Mouse (Mus musculus): ENCODE measurements around the gene Rbm47. TPM values are rescaled to one million over a fixed set of nuclear protein-coding genes. Genes with fewer than 3 reads are reported as not detected.

Rbm47 gene
- polyA plus RNA-seq, 1 experiment from 2014 or later = 5.1 TPM

DNA sequence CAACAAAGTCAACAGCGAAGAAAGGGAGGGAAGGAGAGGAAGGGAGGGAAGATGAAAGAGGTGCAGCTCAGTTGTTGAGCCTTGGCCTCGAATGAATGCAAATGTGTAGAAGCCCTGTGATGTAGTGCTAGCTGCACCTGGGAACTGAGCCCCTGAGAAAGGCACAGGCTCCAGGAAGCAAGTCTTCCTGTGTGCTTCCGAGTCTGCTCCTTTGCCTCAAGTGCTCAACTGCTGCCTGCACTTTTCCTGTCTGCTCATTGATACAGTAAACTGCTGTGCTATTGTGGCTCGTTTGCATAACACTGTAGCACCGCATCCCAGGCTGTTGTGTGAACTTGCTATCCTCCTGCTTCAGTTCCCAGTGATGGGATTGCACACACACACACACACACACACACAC is 19.4 kb downstream of the Rbm47 start:
- H3K27ac ChIP-seq (replicated peaks) = no peak overlapping the region
- WGBS = 32% methylated on average over 5 of the region's 5 CpGs
- H3K9ac ChIP-seq (replicated peaks) = no peak overlapping the region
- peaks cover 40% of the 10 kb centered on the region for H3K27me3 ChIP-seq
- peaks cover 20% of the 10 kb centered on the region for H3K4me1 ChIP-seq
- H3K4me2 ChIP-seq (replicated peaks) = no peak overlapping the region
- H3K4me3 ChIP-seq = no peak overlapping the region
- ATAC-seq (replicated peaks) = no peak
- H3K9me3 ChIP-seq = no peaks in the 10 kb centered on the region
- H3K36me3 ChIP-seq = no peaks in the 10 kb centered on the region

DNA sequence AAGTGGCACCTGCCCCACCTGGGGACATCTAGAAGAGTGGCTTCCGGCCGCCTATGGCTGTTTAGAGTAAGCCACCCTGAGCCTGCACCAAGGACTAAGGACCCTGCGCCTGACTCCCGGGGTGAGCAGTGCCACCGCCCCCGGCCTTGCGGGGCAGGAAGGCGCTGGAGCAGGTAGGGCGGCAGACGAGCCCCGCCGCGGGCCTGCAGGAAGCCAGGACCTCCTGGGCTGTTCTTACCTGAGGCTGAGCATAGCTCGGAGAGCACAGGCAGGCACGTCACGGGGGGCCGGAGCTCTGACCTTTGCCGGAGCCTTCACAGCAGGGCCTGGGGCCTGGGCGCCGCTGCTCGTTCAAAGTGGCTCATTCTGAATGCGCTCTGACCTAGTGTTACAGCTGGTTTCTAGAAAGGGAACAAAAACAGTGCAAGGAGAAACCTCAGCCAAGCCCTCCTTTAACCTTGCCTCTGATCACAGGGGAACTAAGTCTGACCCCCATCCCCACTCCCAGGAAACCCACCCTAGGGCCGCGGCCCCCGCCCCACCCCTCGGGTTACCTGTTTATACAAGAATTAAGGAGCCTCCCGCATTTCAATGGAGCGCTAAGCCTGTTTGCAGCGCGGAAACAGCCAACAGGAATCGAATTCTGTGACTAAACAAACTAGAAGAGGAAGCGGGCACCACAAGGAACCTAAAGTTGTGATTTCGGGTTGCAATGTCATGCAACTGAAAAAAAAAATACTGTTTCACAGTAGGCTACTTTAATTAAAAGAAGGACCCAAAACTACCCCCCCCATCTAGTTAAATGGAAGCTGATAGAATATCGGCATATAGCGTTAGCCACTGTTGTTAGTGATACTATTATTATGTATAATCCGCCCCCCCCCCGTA is 21.4 kb downstream of the Rbm47 start:
- peak overlapping the region; percentile 60 for H3K4me2 ChIP-seq (replicated peaks)
- no peaks in the 10 kb centered on the region for H3K36me3 ChIP-seq
- peak overlapping the region; percentile 35 for H3K4me3 ChIP-seq
- H3K9ac ChIP-seq (replicated peaks) = peak overlapping the region; percentile 28; the same call in 1 of the 2 replicates
- no peak overlapping the region for H3K27ac ChIP-seq (replicated peaks)
- H3K4me1 ChIP-seq = peaks cover 20% of the 10 kb centered on the region
- WGBS = 7% methylated on average over 37 of the region's 37 CpGs
- peaks cover 40% of the 10 kb centered on the region for H3K27me3 ChIP-seq
- no peaks in the 10 kb centered on the region for H3K9me3 ChIP-seq
- ATAC-seq (replicated peaks) = 0 out of 2 replicates have a peak, but pooled peaks have one; percentile 16

DNA sequence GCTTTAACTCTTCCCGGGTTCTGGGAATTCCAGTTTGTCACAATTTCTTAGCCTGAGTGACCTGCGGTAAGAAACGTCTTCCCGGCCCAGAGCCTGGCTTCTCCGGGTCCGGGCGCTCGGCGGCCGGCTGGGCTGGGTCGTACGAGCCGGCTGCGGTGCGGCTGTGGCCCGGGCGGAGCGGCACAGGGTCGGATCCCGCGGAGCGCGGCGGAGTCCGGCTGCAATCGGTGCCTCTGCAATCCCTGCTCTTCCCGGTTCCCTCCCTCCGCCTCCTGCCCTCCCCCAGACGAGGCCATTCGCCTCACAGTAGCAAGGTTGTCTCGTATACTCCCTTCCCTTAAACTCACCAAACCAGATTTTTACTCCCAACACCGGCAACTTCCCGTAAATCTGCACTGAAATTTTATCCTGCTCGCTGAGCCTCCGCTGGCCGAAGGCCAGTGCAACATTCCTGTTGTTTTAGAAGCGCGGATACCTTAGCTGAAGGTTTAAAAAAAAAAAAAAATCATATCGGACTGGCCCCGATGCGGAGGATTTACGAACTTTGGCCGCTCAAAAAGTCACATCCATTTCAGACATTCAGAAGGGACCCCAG is 22.1 kb downstream of the Rbm47 start:
- Histone ChIP-seq H3K9ac (replicated peaks) (peak overlapping the region; percentile 28), H3K4me1 (peaks cover 20% of the 10 kb centered on the region), H3K27ac (replicated peaks) (no peak overlapping the region), H3K4me2 (replicated peaks) (peak overlapping the region; percentile 60), H3K27me3 (peaks cover 40% of the 10 kb centered on the region), H3K9me3 (no peaks in the 10 kb centered on the region), H3K4me3 (peak overlapping the region; percentile 35), H3K36me3 (no peaks in the 10 kb centered on the region)
- WGBS = under 1% methylated on average over 43 of the region's 43 CpGs
- peak; percentile 61; the same call in 1 of the 2 replicates for ATAC-seq (replicated peaks)

DNA sequence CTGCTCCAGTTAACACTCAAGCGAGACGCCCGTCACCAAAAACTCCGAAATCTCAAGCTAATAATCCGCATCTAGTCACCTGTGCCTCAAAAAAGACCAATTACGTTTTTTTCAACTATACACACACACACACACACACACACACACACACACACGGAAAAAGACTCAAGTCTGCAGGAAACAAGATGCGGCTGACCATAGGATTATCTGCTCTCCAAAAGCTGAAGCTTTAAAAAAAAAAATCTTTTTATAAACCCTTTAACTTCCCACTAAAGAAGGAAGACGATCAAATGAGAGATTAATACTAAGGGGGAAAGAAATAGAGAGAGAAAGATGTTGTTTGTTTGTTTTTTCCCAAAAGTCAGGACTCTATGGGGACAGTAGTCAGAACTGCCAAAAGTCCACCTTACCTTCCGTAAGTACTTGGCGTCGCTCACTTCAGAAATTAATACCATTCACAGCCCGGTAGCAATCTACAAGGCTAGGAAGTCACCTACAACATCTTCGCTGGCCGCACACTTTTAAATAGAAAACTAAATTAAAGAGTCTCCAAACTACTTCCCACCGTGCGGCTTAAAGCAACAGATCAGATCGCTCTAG is 22.7 kb downstream of the Rbm47 start:
- WGBS = 4% methylated on average over 18 of the region's 18 CpGs
- no peak for ATAC-seq (replicated peaks)
- Histone ChIP-seq H3K27me3 (peaks cover 40% of the 10 kb centered on the region), H3K4me2 (replicated peaks) (peak overlapping the region; percentile 60), H3K9me3 (no peaks in the 10 kb centered on the region), H3K4me1 (peaks cover 20% of the 10 kb centered on the region), H3K9ac (replicated peaks) (peak overlapping the region; percentile 28; the same call in 1 of the 2 replicates), H3K27ac (replicated peaks) (no peak overlapping the region), H3K4me3 (peak overlapping the region; percentile 35), H3K36me3 (no peaks in the 10 kb centered on the region)

DNA sequence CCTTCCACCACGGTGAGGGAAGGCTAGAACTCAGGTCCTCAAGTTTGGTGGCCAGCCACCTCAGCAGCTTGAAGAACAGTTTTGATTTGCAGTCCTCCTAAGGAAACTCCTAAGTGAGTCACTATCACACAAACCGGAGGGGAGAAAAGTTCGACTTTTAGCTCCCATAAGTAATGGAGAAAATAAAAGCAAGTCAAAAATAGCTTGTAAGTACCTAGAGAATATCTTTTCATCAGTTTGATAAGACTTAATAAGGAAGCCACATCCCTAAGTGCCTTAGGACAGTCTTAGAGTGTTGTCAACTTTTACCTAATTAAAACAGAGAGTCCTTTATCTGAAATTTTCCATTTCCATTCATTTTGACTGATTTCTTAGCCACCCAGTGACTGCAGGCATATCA is 23.3 kb downstream of the Rbm47 start:
- H3K27me3 ChIP-seq = peaks cover 40% of the 10 kb centered on the region
- H3K36me3 ChIP-seq = no peaks in the 10 kb centered on the region
- ATAC-seq (replicated peaks) = no peak
- no peak overlapping the region for H3K27ac ChIP-seq (replicated peaks)
- no peaks in the 10 kb centered on the region for H3K9me3 ChIP-seq
- no peak overlapping the region for H3K4me2 ChIP-seq (replicated peaks)
- H3K4me3 ChIP-seq = no peak overlapping the region
- no peak overlapping the region for H3K9ac ChIP-seq (replicated peaks)
- peaks cover 20% of the 10 kb centered on the region for H3K4me1 ChIP-seq
- WGBS = 30% methylated on average over 3 of the region's 3 CpGs

DNA sequence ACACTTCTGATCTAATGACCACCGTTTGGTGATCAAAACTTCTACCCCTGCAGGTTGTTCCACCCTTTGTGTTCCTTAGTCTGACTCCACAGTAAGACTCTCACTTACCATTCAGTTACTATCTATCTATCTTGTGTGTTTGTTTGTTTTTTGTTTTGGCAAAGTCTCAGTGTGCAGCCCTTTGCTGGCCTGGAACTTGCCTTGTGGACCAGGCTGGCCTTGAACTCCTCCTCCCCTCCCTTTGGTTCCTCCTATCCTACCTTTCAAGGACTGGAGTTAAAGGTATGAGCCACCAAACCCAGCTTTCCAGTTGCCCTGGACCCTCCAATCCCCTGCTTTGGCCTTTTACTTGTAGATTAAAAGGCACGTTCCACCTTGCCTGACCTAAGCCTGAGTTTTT is 23.8 kb downstream of the Rbm47 start:
- Histone ChIP-seq H3K4me2 (replicated peaks) (no peak overlapping the region), H3K4me3 (no peak overlapping the region), H3K9me3 (no peaks in the 10 kb centered on the region), H3K9ac (replicated peaks) (no peak overlapping the region), H3K27me3 (peaks cover 40% of the 10 kb centered on the region), H3K36me3 (no peaks in the 10 kb centered on the region), H3K27ac (replicated peaks) (no peak overlapping the region), H3K4me1 (peaks cover 20% of the 10 kb centered on the region)
- ATAC-seq (replicated peaks) = no peak
- WGBS = 59% methylated on average over 2 of the region's 2 CpGs

DNA sequence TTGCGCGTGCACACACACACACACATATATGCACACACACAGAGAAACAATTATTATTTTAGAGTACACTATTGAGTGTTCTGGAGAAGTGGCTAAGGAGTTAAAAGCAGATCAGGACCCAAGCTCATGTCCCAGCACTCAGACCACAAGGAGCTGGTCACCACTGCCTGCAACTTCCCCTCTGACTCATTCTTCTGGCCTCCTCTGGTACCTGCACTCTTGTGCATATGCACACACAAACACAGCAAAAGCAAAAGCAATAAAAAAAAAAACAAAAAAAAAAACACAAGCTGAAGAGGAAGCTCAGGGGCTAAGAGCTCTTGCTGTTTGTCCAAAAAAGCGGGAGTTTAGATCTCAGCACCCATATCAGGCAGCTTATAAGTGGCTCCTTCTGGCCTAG is 25.6 kb downstream of the Rbm47 start:
- 93% methylated on average over 3 of the region's 3 CpGs for WGBS
- no peaks in the 10 kb centered on the region for H3K36me3 ChIP-seq
- H3K4me1 ChIP-seq = peaks cover 20% of the 10 kb centered on the region
- ATAC-seq (replicated peaks) = no peak
- H3K27me3 ChIP-seq = peaks cover 30% of the 10 kb centered on the region
- H3K9ac ChIP-seq (replicated peaks) = no peak overlapping the region
- no peak overlapping the region for H3K4me2 ChIP-seq (replicated peaks)
- H3K9me3 ChIP-seq = no peaks in the 10 kb centered on the region
- H3K27ac ChIP-seq (replicated peaks) = no peak overlapping the region
- no peak overlapping the region for H3K4me3 ChIP-seq

DNA sequence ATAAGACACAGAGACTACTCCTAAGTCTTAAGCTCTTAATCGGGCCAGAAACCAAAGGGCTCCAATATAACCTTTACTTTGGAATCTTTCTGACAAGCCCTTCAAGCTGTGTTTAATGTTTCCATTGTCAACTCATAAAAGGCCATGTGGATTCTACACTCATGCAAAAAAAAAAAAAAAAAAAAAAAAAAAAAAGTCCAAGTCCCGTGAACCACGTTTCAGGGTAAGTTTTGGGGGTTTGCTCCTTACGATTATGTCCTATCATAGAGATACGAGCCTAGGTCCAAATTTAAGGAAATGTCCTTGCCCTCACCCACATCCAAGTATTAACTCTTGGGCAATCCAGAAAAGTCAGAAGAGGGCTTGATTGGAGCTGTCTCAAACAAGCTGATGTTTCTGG is 27.3 kb downstream of the Rbm47 start:
- H3K9ac ChIP-seq (replicated peaks) = no peak overlapping the region
- peaks cover 19% of the 10 kb centered on the region for H3K27me3 ChIP-seq
- H3K4me3 ChIP-seq = no peak overlapping the region
- no peaks in the 10 kb centered on the region for H3K36me3 ChIP-seq
- H3K4me1 ChIP-seq = peaks cover 8% of the 10 kb centered on the region
- no peaks in the 10 kb centered on the region for H3K9me3 ChIP-seq
- ATAC-seq (replicated peaks) = no peak
- 84% methylated on average over 5 of the region's 5 CpGs for WGBS
- H3K27ac ChIP-seq (replicated peaks) = no peak overlapping the region
- H3K4me2 ChIP-seq (replicated peaks) = no peak overlapping the region

DNA sequence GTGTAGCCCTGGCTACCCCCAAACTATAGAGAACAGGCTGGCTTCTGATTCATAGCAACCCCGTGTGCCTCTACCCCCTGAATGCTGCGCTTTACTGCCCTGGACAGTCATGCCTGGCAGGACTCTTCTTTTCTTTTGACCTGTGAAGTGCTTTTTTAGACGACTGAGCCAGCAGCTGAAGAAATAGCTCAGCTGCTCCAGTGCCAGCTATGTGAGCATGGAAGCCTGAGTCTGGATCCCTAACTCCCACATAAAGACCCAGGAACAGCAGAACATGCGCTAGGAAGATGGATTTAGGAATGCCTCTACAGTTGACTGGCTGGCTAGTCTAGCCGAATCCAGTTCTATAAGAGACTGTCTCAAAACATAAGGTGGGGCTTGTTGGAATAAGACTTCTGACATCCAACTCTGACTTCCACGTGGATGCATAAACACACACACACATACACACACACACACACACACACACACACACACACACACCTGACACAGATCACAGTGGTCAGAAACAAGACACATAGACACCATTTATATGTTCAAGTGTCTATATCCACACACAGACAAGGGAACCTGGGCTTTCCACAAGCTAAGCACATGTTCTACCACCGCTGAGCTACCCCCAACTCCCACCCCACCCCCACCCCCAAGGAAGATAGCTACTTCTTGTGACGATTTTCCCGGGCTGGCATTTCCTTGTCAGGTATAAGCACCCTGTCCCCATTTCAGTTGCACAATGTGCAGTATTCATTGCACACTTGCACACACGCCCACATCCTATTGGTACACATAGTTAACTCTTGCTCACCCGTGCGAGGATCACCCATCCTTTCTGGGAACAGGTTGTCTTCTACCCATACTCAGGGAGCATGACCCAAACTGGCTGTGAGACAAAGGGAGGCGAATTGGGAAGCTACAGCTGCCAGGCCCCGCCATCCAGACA is 29.6 kb downstream of the Rbm47 start:
- no peak for ATAC-seq (replicated peaks)
- H3K27me3 ChIP-seq = no peaks in the 10 kb centered on the region
- H3K4me2 ChIP-seq (replicated peaks) = no peak overlapping the region
- no peaks in the 10 kb centered on the region for H3K4me1 ChIP-seq
- H3K9me3 ChIP-seq = no peaks in the 10 kb centered on the region
- H3K4me3 ChIP-seq = no peak overlapping the region
- H3K27ac ChIP-seq (replicated peaks) = no peak overlapping the region
- WGBS = 81% methylated on average over 14 of the region's 14 CpGs
- no peaks in the 10 kb centered on the region for H3K36me3 ChIP-seq
- H3K9ac ChIP-seq (replicated peaks) = no peak overlapping the region

DNA sequence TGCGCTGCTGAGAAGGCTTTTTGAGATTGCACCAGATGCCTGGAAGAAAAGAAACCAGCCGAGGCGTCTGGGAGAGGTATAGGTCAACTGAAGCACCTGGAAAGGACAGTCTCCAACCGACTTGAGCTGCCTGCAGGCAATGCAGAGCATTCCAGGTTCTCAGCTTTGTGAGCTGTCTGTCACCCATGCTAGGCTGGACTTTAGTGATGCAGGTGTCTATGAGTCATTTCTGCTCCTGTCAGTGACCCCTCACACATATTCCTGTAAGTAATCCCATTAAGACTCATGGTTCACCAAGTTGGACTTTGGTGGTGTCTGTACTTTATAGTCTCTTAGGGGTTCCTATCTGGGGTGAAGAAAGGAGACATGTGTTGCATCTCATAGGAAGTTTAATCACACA is 31.4 kb downstream of the Rbm47 start:
- H3K27me3 ChIP-seq = no peaks in the 10 kb centered on the region
- no peaks in the 10 kb centered on the region for H3K4me1 ChIP-seq
- H3K4me3 ChIP-seq = no peak overlapping the region
- no peaks in the 10 kb centered on the region for H3K36me3 ChIP-seq
- H3K27ac ChIP-seq (replicated peaks) = no peak overlapping the region
- WGBS = 93% methylated on average over 4 of the region's 4 CpGs
- H3K9ac ChIP-seq (replicated peaks) = no peak overlapping the region
- no peak overlapping the region for H3K4me2 ChIP-seq (replicated peaks)
- ATAC-seq (replicated peaks) = no peak
- H3K9me3 ChIP-seq = no peaks in the 10 kb centered on the region

DNA sequence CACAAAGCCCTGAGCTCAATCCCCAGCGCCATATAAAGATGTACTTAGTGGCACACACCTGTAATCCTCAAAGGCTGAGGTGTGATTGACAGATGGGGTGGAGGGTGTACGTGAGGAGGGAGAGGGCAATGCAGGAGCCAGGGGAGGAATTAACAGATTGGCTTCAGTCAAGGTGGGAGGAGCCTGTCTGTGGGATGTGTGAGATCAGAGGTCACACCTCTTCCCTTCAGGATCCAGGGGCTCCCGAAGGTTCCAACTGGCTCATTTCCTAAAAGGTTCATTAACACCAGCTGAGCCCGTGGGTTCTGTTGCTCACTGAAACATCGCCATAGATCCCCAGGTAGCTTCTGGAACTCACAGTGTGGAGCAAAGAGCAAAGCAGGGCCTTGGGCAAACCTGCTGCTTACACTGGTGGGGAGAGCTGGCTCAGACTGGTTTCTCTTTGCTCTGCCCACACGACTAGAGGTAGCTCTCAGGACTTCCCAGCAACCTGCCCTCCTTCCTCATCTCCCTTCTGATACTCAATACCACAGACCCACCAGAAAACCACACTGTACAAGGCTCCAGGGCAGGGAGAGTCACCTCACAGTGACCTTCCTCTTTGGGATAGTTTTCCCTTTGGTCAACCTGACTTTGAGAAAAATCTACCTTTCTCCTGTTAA is 33.2 kb downstream of the Rbm47 start:
- no peak for ATAC-seq (replicated peaks)
- Histone ChIP-seq H3K27ac (replicated peaks) (no peak overlapping the region), H3K4me1 (no peaks in the 10 kb centered on the region), H3K9me3 (no peaks in the 10 kb centered on the region), H3K36me3 (no peaks in the 10 kb centered on the region), H3K4me3 (no peak overlapping the region), H3K4me2 (replicated peaks) (no peak overlapping the region), H3K9ac (replicated peaks) (no peak overlapping the region), H3K27me3 (no peaks in the 10 kb centered on the region)
- 36% methylated on average over 6 of the region's 6 CpGs for WGBS
